Mouse (Mus musculus): Measurements from ENCODE around the gene Oas1a. TPM values are rescaled to one million over a fixed set of nuclear protein-coding genes. Genes with fewer than 3 reads are reported as not detected.
A peak's percentile ranks its signal among the peaks of the same experiment; 100 is the strongest.

Oas1a gene
- polyA plus RNA-seq, 1 experiment from 2014 or later = 0.89 TPM

GRCm38 (mm10) chr5:120869436-120870015, 37.8 kb downstream of the Oas1a start:
- Histone ChIP-seq H3K36me3 (ENCODE audit: control insufficient read depth, insufficient read depth, low read length) (no peaks in the 10 kb centered on the region), H3K4me2 (no peak overlapping the region), H3K27ac (ENCODE audit: low read depth, low read length) (no peak overlapping the region), H3K4me1 (ENCODE audit: control insufficient read depth, insufficient read depth, low read length) (no peaks in the 10 kb centered on the region), H3K27me3 (ENCODE audit: control insufficient read depth, insufficient read depth, low read length) (no peaks in the 10 kb centered on the region), H3K4me3 (ENCODE audit: low read depth, low read length) (no peak overlapping the region), H3K9ac (ENCODE audit: low read length) (no peak overlapping the region), H3K9me3 (ENCODE audit: control insufficient read depth, low read length) (no peaks in the 10 kb centered on the region)
- no peak for DNase-seq (ENCODE audit: low spot score, missing footprints)
- no peak for ATAC-seq (ENCODE audit: low FRiP score)
- WGBS = 80% methylated on average over 7 of the region's 7 CpGs

- no peak for ATAC-seq (ENCODE audit: low FRiP score)
- Histone ChIP-seq H3K9me3 (ENCODE audit: control insufficient read depth, low read length) (no peaks in the 10 kb centered on the region), H3K9ac (ENCODE audit: low read length) (no peak overlapping the region), H3K27ac (ENCODE audit: low read depth, low read length) (no peak overlapping the region), H3K4me1 (ENCODE audit: control insufficient read depth, insufficient read depth, low read length) (no peaks in the 10 kb centered on the region), H3K27me3 (ENCODE audit: control insufficient read depth, insufficient read depth, low read length) (no peaks in the 10 kb centered on the region), H3K4me2 (no peak overlapping the region), H3K36me3 (ENCODE audit: control insufficient read depth, insufficient read depth, low read length) (no peaks in the 10 kb centered on the region), H3K4me3 (ENCODE audit: low read depth, low read length) (no peak overlapping the region)
- WGBS = 69% methylated on average over 3 of the region's 3 CpGs
- DNase-seq (ENCODE audit: low spot score, missing footprints) = peak; percentile 87
Measured at GRCm38 (mm10) chr5:120865336-120865860, 41.9 kb downstream of the Oas1a start.

GRCm38 (mm10) chr5:120861121-120861520, 46.2 kb downstream of the Oas1a start, which contains the start of gene Oas1h:
TSS of gene Oas1h (plus strand) at chr5:120861421.
- DNase-seq (ENCODE audit: low spot score, missing footprints) = no peak
- no peak within 1 kb of the TSS for H3K27ac ChIP-seq (ENCODE audit: low read depth, low read length)

GRCm38 (mm10) chr5:120859241-120859640, 48.1 kb downstream of the Oas1a start:
- WGBS = 86% methylated on average over 2 of the region's 2 CpGs
- Histone ChIP-seq H3K9ac (ENCODE audit: low read length) (no peak overlapping the region), H3K4me3 (ENCODE audit: low read depth, low read length) (no peak overlapping the region), H3K27me3 (ENCODE audit: control insufficient read depth, insufficient read depth, low read length) (no peaks in the 10 kb centered on the region), H3K4me1 (ENCODE audit: control insufficient read depth, insufficient read depth, low read length) (no peaks in the 10 kb centered on the region), H3K27ac (ENCODE audit: low read depth, low read length) (no peak overlapping the region), H3K9me3 (ENCODE audit: control insufficient read depth, low read length) (no peaks in the 10 kb centered on the region; the same call in 1 of the 2 replicates), H3K4me2 (no peak overlapping the region), H3K36me3 (ENCODE audit: control insufficient read depth, insufficient read depth, low read length) (no peaks in the 10 kb centered on the region)
- DNase-seq (ENCODE audit: low spot score, missing footprints) (no peak), ATAC-seq (ENCODE audit: low FRiP score) (no peak)

More at GRCm38 (mm10) chr5:120861121-120861520, 46.2 kb downstream of the Oas1a start, which contains the start of gene Oas1h:
- Histone ChIP-seq H3K9ac (ENCODE audit: low read length) (no peak within 1 kb of the TSS), H3K9me3 (ENCODE audit: control insufficient read depth, low read length) (no peaks in the 10 kb centered on the region), H3K27me3 (ENCODE audit: control insufficient read depth, insufficient read depth, low read length) (no peaks in the 10 kb centered on the region), H3K4me3 (ENCODE audit: low read depth, low read length) (no peak within 1 kb of the TSS), H3K36me3 (ENCODE audit: control insufficient read depth, insufficient read depth, low read length) (no peaks in the 10 kb centered on the region), H3K4me1 (ENCODE audit: control insufficient read depth, insufficient read depth, low read length) (no peaks in the 10 kb centered on the region), H3K4me2 (no peak within 1 kb of the TSS)
- no peak for ATAC-seq (ENCODE audit: low FRiP score)
- 60% methylated on average over 4 of the region's 4 CpGs for WGBS

GRCm38 (mm10) chr5:120849601-120850136, 57.7 kb downstream of the Oas1a start:
- Histone ChIP-seq H3K36me3 (ENCODE audit: control insufficient read depth, insufficient read depth, low read length) (no peaks in the 10 kb centered on the region), H3K4me3 (ENCODE audit: low read depth, low read length) (no peak overlapping the region), H3K9me3 (ENCODE audit: control insufficient read depth, low read length) (no peaks in the 10 kb centered on the region; the same call in 1 of the 2 replicates), H3K4me1 (ENCODE audit: control insufficient read depth, insufficient read depth, low read length) (no peaks in the 10 kb centered on the region), H3K27me3 (ENCODE audit: control insufficient read depth, insufficient read depth, low read length) (no peaks in the 10 kb centered on the region), H3K27ac (ENCODE audit: low read depth, low read length) (no peak overlapping the region), H3K4me2 (no peak overlapping the region), H3K9ac (ENCODE audit: low read length) (no peak overlapping the region)
- DNase-seq (ENCODE audit: low spot score, missing footprints) (peak; percentile 90), ATAC-seq (ENCODE audit: low FRiP score) (no peak)
- WGBS = 70% methylated on average over 3 of the region's 3 CpGs

GRCm38 (mm10) chr5:120847067-120847466, 60.3 kb downstream of the Oas1a start, which contains the start of gene Oas1f:
TSS of gene Oas1f (plus strand) at chr5:120847367.
- DNase-seq (ENCODE audit: low spot score, missing footprints) (no peak), ATAC-seq (ENCODE audit: low FRiP score) (no peak)
- no peak within 1 kb of the TSS for H3K27ac ChIP-seq (ENCODE audit: low read depth, low read length)
- no peaks in the 10 kb centered on the region for H3K9me3 ChIP-seq (ENCODE audit: control insufficient read depth, low read length)
- no peaks in the 10 kb centered on the region for H3K36me3 ChIP-seq (ENCODE audit: control insufficient read depth, insufficient read depth, low read length)
- H3K4me3 ChIP-seq (ENCODE audit: low read depth, low read length) = no peak within 1 kb of the TSS
- no peaks in the 10 kb centered on the region for H3K4me1 ChIP-seq (ENCODE audit: control insufficient read depth, insufficient read depth, low read length)
- H3K9ac ChIP-seq (ENCODE audit: low read length) = no peak within 1 kb of the TSS
- no peaks in the 10 kb centered on the region for H3K27me3 ChIP-seq (ENCODE audit: control insufficient read depth, insufficient read depth, low read length)
- WGBS = 84% methylated on average over 4 of the region's 4 CpGs
- no peak within 1 kb of the TSS for H3K4me2 ChIP-seq

Small RNA genes within 50 kb of the gene (microRNA-seq; reads per million reads assigned to microRNA genes)
- gene Gm22907 = not detected

Other genes starting within 250 kb of the Oas1a start
- 5.1 and 5.2 TPM in 2 replicates for gene Dtx1, start 195.6 kb downstream of the Oas1a start, polyA plus RNA-seq (2014; fragmentation: Nextera tagmentation; extraction: Ambion mirVana)
- 0.05 and 0.33 TPM in 2 replicates for gene Oas2, start 157.7 kb downstream of the Oas1a start, polyA plus RNA-seq (2014; fragmentation: Nextera tagmentation; extraction: Ambion mirVana)
- 0.11 and 0.20 TPM in 2 replicates for gene Oas3, start 129.9 kb downstream of the Oas1a start, polyA plus RNA-seq (2014; fragmentation: Nextera tagmentation; extraction: Ambion mirVana)
- gene Oas1e, start 112.0 kb downstream of the Oas1a start, polyA plus RNA-seq (2014; fragmentation: Nextera tagmentation; extraction: Ambion mirVana) = 0.12 TPM in 1 of 2 replicates, not detected in the other
- gene Oas1c, start 95.0 kb downstream of the Oas1a start, polyA plus RNA-seq (2014; fragmentation: Nextera tagmentation; extraction: Ambion mirVana) = 0.14 and 0.15 TPM in 2 replicates
- 0.08 TPM in 1 of 2 replicates, not detected in the other for gene Oas1f, start 60.2 kb downstream of the Oas1a start, polyA plus RNA-seq (2014; fragmentation: Nextera tagmentation; extraction: Ambion mirVana)
- gene Oas1h, start 46.1 kb downstream of the Oas1a start, polyA plus RNA-seq (2014; fragmentation: Nextera tagmentation; extraction: Ambion mirVana) = not detected in 2 replicates
- 0.11 TPM in 1 of 2 replicates, not detected in the other for gene Oas1g, start 19.9 kb downstream of the Oas1a start, polyA plus RNA-seq (2014; fragmentation: Nextera tagmentation; extraction: Ambion mirVana)
- gene Oas1d, start 7.0 kb upstream of the Oas1a start, polyA plus RNA-seq (2014; fragmentation: Nextera tagmentation; extraction: Ambion mirVana) = not detected in 2 replicates
- gene Rph3a, start 102.6 kb upstream of the Oas1a start, polyA plus RNA-seq (2014; fragmentation: Nextera tagmentation; extraction: Ambion mirVana) = 0.57 and 1.4 TPM in 2 replicates

Measured in midbrain, embryonic 11.5 days (tissue).